Mouse (Mus musculus) neural tube, embryonic 12.5 days (tissue): ENCODE data around the gene Nin. TPM values are rescaled to one million over a fixed set of nuclear protein-coding genes. Genes with fewer than 3 reads are reported as not detected.

Experiments
- ATAC-seq: fragments of 200-750 bp; cut with Nextera tagmentation; 2 replicates; pipeline ENCODE4 v1.8.0; 2017; ENCODE audit warnings: low read depth, mild to moderate bottlenecking, moderate TSS enrichment, moderate library complexity; ENCODE audit not compliant: low FRiP score
- H3K27ac ChIP-seq: fragments of 300-500 bp; sonication (generic); 2 replicates; pipeline ENCODE4 v1.5.1; 2016
- H3K27me3 ChIP-seq: fragments of 300-500 bp; sonication (generic); replicated peaks from 2 replicates; pipeline ENCODE4 v1.6.1; 2016; ENCODE audit warnings: mild to moderate bottlenecking
- H3K36me3 ChIP-seq: fragments of 300-500 bp; sonication (generic); 2 replicates; pipeline ENCODE4 v1.6.1; 2016; ENCODE audit warnings: mild to moderate bottlenecking
- H3K4me1 ChIP-seq: fragments of 300-500 bp; sonication (generic); 2 replicates; pipeline ENCODE4 v1.6.1; 2016
- H3K4me2 ChIP-seq: fragments of 300-500 bp; sonication (generic); replicated peaks from 2 replicates; pipeline ENCODE4 v1.6.1; 2016; ENCODE audit warnings: mild to moderate bottlenecking
- H3K4me3 ChIP-seq: fragments of 300-500 bp; sonication (generic); 2 replicates; pipeline ENCODE4 v1.5.1; 2016
- H3K9ac ChIP-seq: fragments of 300-500 bp; sonication (generic); 2 replicates; pipeline ENCODE4 v1.6.1; 2016; ENCODE audit warnings: mild to moderate bottlenecking
- H3K9me3 ChIP-seq: fragments of 300-500 bp; sonication (generic); 2 replicates; pipeline ENCODE4 v1.6.1; 2016; ENCODE audit warnings: mild to moderate bottlenecking
- WGBS: fragments of 180-500 bp; shearing (Covaris S2); methylation state at CpG from one replicate; pipeline ENCODE4 v1.1.7; 2016; 5-methylcytosine and 5-hydroxymethylcytosine counted together
- polyA plus RNA-seq: library from polyadenylated mRNA; unstranded; fragments of >200 nt; fragmentation: Nextera tagmentation; extraction: Ambion mirVana; gene quantifications from 2 replicates; pipeline ENCODE4 v1.2.1, GENCODE M21; 2016

The Nin gene
- polyA plus RNA-seq, 1 experiment from 2014 or later = 18.9 TPM

GRCm38 (mm10) chr12:70112090-70112383, 1.5 kb downstream of the Nin start:
- Histone ChIP-seq H3K4me1 (peaks cover 41% of the 10 kb centered on the region), H3K27ac (peak overlapping the region; percentile 83; the same call in 1 of the 2 replicates), H3K27me3 (no peaks in the 10 kb centered on the region), H3K4me2 (peak overlapping the region; percentile 89), H3K9ac (peak overlapping the region; percentile 92), H3K4me3 (peak overlapping the region; percentile 78), H3K36me3 (no peaks in the 10 kb centered on the region), H3K9me3 (no peaks in the 10 kb centered on the region)
- no peak for ATAC-seq
- 4% methylated on average over 16 of the region's 16 CpGs for WGBS

- H3K4me1 ChIP-seq = peaks cover 47% of the 10 kb centered on the region
Observed at GRCm38 (mm10) chr12:70111367-70112089, 2.0 kb downstream of the Nin start.

GRCm38 (mm10) chr12:70111117-70111366, 2.5 kb downstream of the Nin start:
- WGBS = 0% methylated on average over 16 of the region's 16 CpGs
- Histone ChIP-seq H3K9ac (peak overlapping the region; percentile 92), H3K9me3 (no peaks in the 10 kb centered on the region), H3K4me2 (peak overlapping the region; percentile 89), H3K27me3 (no peaks in the 10 kb centered on the region), H3K4me1 (peaks cover 51% of the 10 kb centered on the region), H3K4me3 (peak overlapping the region; percentile 78), H3K36me3 (no peaks in the 10 kb centered on the region), H3K27ac (peak overlapping the region; percentile 83)
- peak; percentile 64 for ATAC-seq

More at GRCm38 (mm10) chr12:70111367-70112089, 2.0 kb downstream of the Nin start:
- peak overlapping the region; percentile 89 for H3K4me2 ChIP-seq
- no peaks in the 10 kb centered on the region for H3K36me3 ChIP-seq
- H3K4me3 ChIP-seq = peak overlapping the region; percentile 78
- no peaks in the 10 kb centered on the region for H3K27me3 ChIP-seq
- peak overlapping the region; percentile 83 for H3K27ac ChIP-seq
- peak; percentile 85 for ATAC-seq
- WGBS = under 1% methylated on average over 101 of the region's 101 CpGs
- peak overlapping the region; percentile 92 for H3K9ac ChIP-seq
- H3K9me3 ChIP-seq = no peaks in the 10 kb centered on the region

GRCm38 (mm10) chr12:70110375-70111116, 3.0 kb downstream of the Nin start:
- peak overlapping the region; percentile 89 for H3K4me2 ChIP-seq
- no peaks in the 10 kb centered on the region for H3K36me3 ChIP-seq
- H3K9ac ChIP-seq = peak overlapping the region; percentile 92
- peak overlapping the region; percentile 83; the same call in 1 of the 2 replicates for H3K27ac ChIP-seq
- H3K4me1 ChIP-seq = peaks cover 56% of the 10 kb centered on the region
- no peaks in the 10 kb centered on the region for H3K9me3 ChIP-seq
- no peaks in the 10 kb centered on the region for H3K27me3 ChIP-seq
- whole genome bisulfite sequencing = 7% methylated on average over 23 of the region's 23 CpGs
- ATAC-seq = no peak
- H3K4me3 ChIP-seq = peak overlapping the region; percentile 78

- no peaks in the 10 kb centered on the region for H3K27me3 ChIP-seq
- no peak for ATAC-seq
- H3K36me3 ChIP-seq = no peaks in the 10 kb centered on the region
- WGBS = 43% methylated on average over 6 of the region's 6 CpGs
- H3K9me3 ChIP-seq = no peaks in the 10 kb centered on the region
- peak overlapping the region; percentile 92; the same call in 1 of the 2 replicates for H3K9ac ChIP-seq
- H3K4me1 ChIP-seq = peaks cover 62% of the 10 kb centered on the region
- H3K27ac ChIP-seq = no peak overlapping the region
- peak overlapping the region; percentile 89 for H3K4me2 ChIP-seq
- peak overlapping the region; percentile 78 for H3K4me3 ChIP-seq
Observed at GRCm38 (mm10) chr12:70109921-70110320, 3.6 kb downstream of the Nin start.

GRCm38 (mm10) chr12:70108104-70108503, 5.4 kb downstream of the Nin start:
- no peak overlapping the region for H3K9ac ChIP-seq
- peak overlapping the region; percentile 42; the same call in 1 of the 2 replicates for H3K27ac ChIP-seq
- H3K9me3 ChIP-seq = no peaks in the 10 kb centered on the region
- H3K4me3 ChIP-seq = no peak overlapping the region
- no peaks in the 10 kb centered on the region for H3K27me3 ChIP-seq
- H3K4me1 ChIP-seq = peaks cover 69% of the 10 kb centered on the region
- ATAC-seq = peak; percentile 55
- peak overlapping the region; percentile 89 for H3K4me2 ChIP-seq
- H3K36me3 ChIP-seq = no peaks in the 10 kb centered on the region
- 8% methylated on average over 2 of the region's 2 CpGs for WGBS

GRCm38 (mm10) chr12:70106508-70106907, 7.0 kb downstream of the Nin start:
- peaks cover 65% of the 10 kb centered on the region for H3K4me1 ChIP-seq
- no peak overlapping the region for H3K4me3 ChIP-seq
- H3K27me3 ChIP-seq = no peaks in the 10 kb centered on the region
- no peaks in the 10 kb centered on the region for H3K9me3 ChIP-seq
- peak overlapping the region; percentile 89; the same call in 1 of the 2 replicates for H3K4me2 ChIP-seq
- WGBS = 42% methylated on average over 9 of the region's 9 CpGs
- peaks cover 8% of the 10 kb centered on the region; the same call in 1 of the 2 replicates for H3K36me3 ChIP-seq
- no peak for ATAC-seq
- no peak overlapping the region for H3K27ac ChIP-seq
- H3K9ac ChIP-seq = no peak overlapping the region

GRCm38 (mm10) chr12:70105885-70106284, 7.6 kb downstream of the Nin start:
- Histone ChIP-seq H3K4me3 (no peak overlapping the region), H3K27me3 (no peaks in the 10 kb centered on the region), H3K4me2 (0 out of 2 replicates have a peak overlapping the region, but pooled peaks have one; percentile 89), H3K9me3 (no peaks in the 10 kb centered on the region), H3K4me1 (peaks cover 64% of the 10 kb centered on the region), H3K27ac (no peak overlapping the region), H3K36me3 (peaks cover 9% of the 10 kb centered on the region; the same call in 1 of the 2 replicates), H3K9ac (no peak overlapping the region)
- no peak for ATAC-seq
- WGBS = 71% methylated on average over 6 of the region's 6 CpGs

- Histone ChIP-seq H3K36me3 (peaks cover 9% of the 10 kb centered on the region; the same call in 1 of the 2 replicates), H3K4me2 (no peak overlapping the region), H3K9me3 (no peaks in the 10 kb centered on the region), H3K4me3 (no peak overlapping the region), H3K27ac (no peak overlapping the region), H3K9ac (no peak overlapping the region), H3K27me3 (no peaks in the 10 kb centered on the region), H3K4me1 (peaks cover 54% of the 10 kb centered on the region)
- no peak for ATAC-seq
- WGBS = 28% methylated on average over 5 of the region's 5 CpGs
Observed at GRCm38 (mm10) chr12:70104776-70105420, 8.6 kb downstream of the Nin start.

GRCm38 (mm10) chr12:70104199-70104598, 9.3 kb downstream of the Nin start:
- H3K9ac ChIP-seq = no peak overlapping the region
- no peak for ATAC-seq
- H3K4me1 ChIP-seq = peaks cover 47% of the 10 kb centered on the region

GRCm38 (mm10) chr12:70103257-70103656, 10.3 kb downstream of the Nin start:
- peaks cover 40% of the 10 kb centered on the region for H3K4me1 ChIP-seq
- no peak overlapping the region for H3K9ac ChIP-seq
- 67% methylated on average over 4 of the region's 4 CpGs for WGBS
- no peak overlapping the region for H3K4me3 ChIP-seq
- H3K27me3 ChIP-seq = no peaks in the 10 kb centered on the region
- H3K36me3 ChIP-seq = peaks cover 9% of the 10 kb centered on the region; the same call in 1 of the 2 replicates
- H3K27ac ChIP-seq = no peak overlapping the region
- no peak overlapping the region for H3K4me2 ChIP-seq
- no peaks in the 10 kb centered on the region for H3K9me3 ChIP-seq
- no peak for ATAC-seq

More at GRCm38 (mm10) chr12:70104199-70104598, 9.3 kb downstream of the Nin start:
- Histone ChIP-seq H3K36me3 (peaks cover 9% of the 10 kb centered on the region; the same call in 1 of the 2 replicates), H3K4me2 (no peak overlapping the region), H3K27ac (no peak overlapping the region), H3K4me3 (no peak overlapping the region), H3K9me3 (no peaks in the 10 kb centered on the region), H3K27me3 (no peaks in the 10 kb centered on the region)
- 46% methylated on average over 4 of the region's 4 CpGs for WGBS

GRCm38 (mm10) chr12:70102426-70102825, 11.1 kb downstream of the Nin start:
- H3K4me3 ChIP-seq = no peak overlapping the region
- no peaks in the 10 kb centered on the region for H3K27me3 ChIP-seq
- H3K36me3 ChIP-seq = peaks cover 9% of the 10 kb centered on the region; the same call in 1 of the 2 replicates
- ATAC-seq = no peak
- no peak overlapping the region for H3K9ac ChIP-seq
- peaks cover 32% of the 10 kb centered on the region for H3K4me1 ChIP-seq
- H3K4me2 ChIP-seq = no peak overlapping the region
- no peak overlapping the region for H3K27ac ChIP-seq
- WGBS = 94% methylated on average over 9 of the region's 9 CpGs
- H3K9me3 ChIP-seq = no peaks in the 10 kb centered on the region
